Mouse (Mus musculus) kidney, adult 18-20 months (tissue): ENCODE data around the gene D030056L22Rik.
"Not testable (repeated sequence)": the region's sequence is repeated elsewhere in the genome, so short reads cannot be mapped to it uniquely, and the experiment has no call there.

Source experiments
- DNase-seq: peaks from one replicate; pipeline ENCODE4 v3.0.0; 2021

Gene D030056L22Rik

DNA sequence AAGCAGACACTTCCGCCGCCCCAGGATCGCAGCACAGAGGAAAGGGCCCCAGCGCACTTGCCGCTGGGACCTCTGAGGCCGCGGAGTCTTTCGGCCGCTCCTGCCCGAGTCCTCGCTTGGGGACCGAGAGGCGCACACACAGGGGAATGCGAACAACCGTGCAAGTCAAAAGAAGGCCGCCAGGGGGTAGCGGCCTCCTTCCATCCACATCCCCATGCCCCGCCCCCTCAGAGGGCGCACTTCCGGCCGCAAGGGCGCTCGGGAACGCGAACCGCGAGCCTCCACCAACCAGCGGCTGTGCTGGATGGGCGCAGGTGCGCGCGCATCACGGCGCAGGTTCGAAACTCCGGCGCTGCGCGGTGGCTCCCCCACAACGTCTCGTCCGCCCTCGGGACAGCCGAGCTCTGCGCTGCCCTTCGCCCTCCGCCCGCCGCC, at the start of gene D030056L22Rik:
TSS of gene D030056L22Rik (plus strand) at position 328 of the 435 bp plus-strand sequence.
- DNase-seq: peak; percentile 99

DNA sequence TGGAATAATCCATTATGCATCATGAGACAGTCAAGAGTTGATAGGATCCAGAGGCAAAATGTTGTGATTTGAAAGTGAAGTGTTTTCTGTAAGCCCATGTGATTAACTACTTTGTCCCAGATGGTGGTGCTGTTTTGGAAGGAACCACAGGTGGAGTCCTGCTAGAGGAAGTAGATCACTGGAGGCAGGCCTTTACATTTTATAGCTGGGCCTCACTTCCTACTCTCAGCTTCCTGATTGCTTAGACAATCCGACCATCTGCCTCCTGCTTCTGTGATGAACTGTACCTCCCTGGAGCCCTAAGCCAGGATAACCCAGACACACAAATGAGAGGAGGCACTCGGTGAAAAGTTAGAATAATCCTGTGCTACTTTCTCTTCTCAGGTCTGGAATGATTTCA, 49.1 kb upstream of the D030056L22Rik start:
- no peak for DNase-seq

DNA sequence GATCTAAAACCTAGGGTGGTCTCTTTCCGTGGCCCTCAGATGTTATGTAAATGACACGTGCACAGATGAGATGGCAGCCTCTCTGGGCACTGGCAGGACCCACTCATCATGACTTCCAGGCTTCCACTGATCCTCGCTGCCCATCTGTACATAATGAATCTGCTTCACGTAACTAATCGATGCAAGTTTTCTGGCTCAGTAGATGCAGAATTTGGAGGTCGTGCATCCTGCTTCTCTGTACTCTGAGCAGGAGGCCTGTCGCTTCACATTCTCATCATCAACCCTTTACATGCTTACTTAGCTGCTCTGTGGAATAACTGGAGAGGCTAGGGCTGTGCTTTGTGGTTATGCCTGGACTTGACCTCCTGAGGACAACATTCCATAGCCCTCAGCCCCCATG, 46.0 kb upstream of the D030056L22Rik start:
- no peak for DNase-seq

DNA sequence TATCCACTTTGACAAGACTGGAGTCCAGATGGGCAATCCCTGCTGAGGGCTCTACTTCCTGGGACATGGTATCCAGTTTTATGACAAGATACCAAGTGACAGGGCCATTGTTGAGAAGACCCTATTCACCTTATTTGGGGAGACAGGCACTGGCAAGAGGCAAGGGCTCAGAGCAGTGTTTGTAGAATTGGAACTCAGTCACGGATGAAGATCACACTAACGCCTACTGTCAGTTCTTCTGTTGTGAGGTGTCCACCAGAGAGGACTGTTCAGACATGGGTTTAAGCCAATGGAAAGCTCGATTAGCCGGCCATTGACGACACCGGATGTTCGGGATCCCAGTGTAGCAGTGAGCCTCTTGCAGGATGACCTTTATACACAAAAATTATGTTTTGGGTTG, 43.4 kb upstream of the D030056L22Rik start:
- DNase-seq: no peak

DNA sequence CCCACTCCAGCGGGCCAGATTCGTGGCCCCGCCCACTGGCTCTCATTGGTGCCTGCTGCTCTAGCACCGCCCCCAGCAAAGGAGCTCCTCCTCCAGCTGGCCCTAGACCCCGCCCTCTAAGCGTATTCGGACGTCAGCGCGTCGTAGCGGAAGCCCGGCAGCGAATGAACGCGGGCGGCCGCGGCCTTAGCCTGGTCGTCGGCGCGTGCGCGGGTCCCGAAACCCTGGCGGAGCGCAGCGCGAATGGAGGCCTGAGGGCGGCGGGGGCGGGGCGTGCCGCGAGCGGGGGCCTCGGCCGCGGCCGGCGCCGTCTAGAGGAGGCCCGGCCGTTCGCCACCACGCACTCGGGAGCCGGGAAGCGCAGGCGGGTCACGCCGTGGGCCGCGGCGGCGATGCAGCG, 42.4 kb upstream of the D030056L22Rik start, which contains the start of gene Carnmt1:
TSS of gene Carnmt1 (plus strand) at position 157 of the 400 bp plus-strand sequence.
- peak; percentile 99 for DNase-seq

DNA sequence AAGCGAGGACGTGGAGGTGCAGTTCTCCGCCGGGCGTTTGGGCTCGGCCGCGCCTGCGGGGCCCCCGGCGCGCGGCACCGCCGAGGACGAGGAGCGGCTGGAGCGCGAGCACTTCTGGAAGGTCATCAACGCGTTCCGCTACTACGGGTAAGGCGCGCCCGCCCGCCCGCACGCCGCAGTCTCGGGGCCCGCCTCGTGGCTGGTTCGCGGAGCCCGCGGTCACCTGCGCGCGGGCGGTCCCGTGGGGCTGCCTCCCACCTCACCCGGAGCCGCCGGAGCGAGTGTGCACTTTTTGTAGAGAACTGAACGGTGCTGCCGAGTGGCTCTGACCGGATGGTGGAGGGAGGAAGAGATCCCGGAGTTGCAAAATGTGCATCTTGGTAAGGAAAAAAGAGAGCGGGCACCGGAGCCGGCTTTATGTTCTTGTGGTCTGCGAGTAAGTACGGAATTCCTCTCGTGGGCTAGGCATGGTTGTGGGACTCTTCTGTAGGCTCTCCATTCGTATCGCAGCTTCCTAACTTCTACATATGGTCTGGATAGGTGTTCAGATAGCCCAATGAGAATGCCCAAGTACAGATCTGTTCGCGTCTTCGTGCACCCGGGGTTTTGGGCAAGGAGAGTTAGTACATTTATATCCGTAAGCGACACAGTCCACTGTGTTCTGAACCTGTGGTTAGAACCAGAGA, 41.8 kb upstream of the D030056L22Rik start:
- DNase-seq: peak; percentile 59

DNA sequence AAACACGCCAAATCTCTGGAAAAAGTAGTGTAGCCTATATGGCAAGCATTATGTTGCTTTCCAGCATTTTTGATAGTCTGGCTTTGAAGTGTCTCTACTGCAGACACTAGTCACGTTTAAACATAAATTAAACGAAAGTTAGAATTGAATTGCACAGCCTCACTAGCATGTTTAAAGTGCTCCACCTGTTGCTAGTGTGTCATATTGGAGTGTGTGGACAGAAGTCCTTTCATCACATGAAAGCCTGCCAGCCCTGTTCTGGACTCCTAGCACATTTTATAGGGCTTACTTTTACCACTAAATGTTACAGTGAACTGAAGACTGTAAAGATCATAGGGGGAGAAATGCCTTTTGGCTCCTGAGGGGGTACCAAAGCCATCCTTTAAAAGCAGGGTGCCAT, 40.5 kb upstream of the D030056L22Rik start:
- no peak for DNase-seq

DNA sequence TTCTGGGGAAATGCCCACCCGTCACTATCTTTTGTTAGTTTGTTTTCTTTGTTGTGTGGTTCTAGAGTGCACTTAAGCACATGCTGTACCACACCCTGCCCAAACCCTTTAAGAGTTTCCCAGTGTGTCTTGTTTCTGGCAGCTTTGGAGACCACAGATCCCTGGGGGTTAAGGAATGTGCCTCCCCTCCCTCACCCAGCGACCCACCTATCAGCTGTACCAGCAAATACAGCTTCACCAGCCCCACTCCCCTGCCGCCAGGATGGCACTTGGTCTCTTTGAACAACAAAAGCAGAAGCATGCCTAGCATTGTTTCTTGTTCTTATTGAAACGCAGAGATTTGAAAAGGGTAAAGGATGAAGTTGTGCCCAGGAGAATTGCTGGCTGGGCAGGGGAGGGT, 39.9 kb upstream of the D030056L22Rik start:
- no peak for DNase-seq

DNA sequence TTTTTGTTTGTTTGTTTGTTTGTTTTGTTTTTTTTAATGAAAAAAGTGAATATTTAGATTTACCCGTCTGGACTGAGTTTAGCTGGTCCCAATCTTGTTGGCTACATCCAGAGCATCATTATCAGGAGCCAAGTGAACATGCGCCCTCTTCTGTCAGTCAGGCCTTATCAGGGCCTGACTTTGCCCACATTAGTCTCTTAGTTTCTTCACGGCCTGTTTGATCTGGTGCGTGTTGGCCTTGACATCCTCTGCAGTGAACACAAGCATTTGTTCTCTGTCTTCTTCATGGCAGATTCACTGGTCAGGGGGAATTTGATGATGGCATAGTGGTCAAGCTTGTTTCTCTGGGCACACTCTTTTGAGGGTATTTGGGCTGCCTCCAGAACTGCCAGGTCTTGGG, 30.9 kb upstream of the D030056L22Rik start:
- DNase-seq: no peak

DNA sequence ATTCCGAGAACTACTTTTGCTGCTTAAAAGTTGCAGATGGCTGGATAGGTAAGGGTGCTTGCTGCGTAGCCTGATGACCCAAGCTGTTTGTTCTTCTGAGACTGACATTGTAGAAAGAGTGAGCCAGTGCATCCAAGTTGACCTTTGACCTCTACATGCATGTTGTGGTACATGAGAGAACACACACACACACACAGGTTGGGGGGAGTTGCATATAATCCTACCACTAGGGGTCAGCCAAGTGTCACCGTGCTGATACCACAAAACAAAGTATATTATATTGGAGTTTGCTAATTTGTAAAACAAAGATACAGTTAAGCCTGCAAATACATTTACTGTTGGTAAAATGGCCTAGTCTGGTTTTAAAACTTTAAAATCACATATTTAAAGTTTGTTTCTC, 25.4 kb upstream of the D030056L22Rik start:
- DNase-seq: peak; percentile 43

DNA sequence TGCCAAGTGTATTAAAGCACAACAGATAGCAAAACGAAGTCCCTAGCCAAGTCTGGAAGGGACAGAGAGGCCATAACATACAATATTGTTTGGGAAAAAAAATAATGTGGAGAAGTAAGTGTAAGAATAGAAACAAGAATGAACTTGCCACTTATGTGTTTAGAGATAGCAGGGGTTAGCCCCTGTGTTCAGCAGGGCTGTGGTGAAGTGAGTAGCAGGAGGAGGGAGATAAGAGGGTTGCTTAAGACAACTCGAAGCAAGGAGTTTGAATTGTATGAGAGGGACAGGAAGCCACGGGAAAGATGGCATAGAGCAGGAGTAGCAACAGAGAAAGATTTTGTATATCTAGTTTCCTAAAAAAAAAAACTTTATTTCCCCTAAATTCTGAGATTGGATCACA, 20.8 kb upstream of the D030056L22Rik start:
- DNase-seq: no peak

DNA sequence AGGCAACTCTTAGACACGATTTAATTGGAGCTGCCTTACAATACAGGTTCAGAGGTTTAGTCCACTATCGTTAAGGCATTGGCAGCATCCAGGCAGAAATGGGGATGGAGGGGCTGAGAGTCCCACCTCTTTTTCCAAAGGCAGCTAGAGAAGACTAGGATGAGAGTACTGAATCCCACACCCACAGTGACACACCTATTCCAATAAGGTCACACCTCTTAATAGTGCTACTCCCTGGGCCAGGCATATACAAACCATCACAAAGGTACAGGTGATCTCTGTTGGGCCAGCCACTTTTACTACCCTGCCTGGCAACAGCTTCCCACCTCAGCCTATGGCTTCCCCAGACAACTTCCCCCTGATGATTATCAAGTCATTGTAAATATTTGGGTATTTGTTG, 20.2 kb upstream of the D030056L22Rik start:
- DNase-seq: no peak

DNA sequence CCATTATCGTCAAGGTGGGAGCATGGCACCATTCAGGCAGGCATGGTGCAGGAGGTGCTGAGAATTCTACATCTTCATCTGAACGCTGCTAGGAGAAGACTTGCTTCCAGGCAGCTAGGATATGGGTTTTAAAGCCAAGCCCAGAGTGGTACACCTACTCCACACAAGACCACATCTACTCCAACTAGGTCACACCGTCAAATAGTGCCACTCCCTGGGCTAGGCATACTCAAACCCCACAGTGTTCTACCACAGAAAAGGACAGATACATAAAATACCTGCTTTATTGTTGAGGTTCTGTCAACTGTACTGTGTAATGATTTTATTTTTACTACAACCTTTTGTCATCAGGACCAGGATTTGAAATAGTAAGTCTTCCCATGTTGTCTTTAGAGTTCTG, 17.9 kb upstream of the D030056L22Rik start:
- DNase-seq: no peak

DNA sequence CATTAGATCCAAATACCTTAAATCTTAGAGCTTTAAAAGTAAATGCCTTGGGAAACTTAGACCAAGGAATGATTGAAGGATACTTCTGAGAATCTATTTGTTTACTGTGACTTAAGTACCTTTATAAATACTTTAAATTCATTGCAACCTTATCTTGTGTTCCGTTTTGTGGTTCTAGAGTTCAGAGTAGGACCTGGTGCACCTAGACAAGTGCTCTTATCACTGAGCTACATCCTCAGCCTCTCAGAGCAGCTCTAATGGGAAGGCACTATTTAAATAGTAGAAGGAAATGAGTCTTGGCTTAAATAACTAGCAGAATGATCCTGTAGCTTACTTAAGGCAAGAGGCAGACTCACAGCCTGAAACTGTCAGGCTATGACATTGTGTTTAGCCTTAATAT, 17.4 kb upstream of the D030056L22Rik start:
- no peak for DNase-seq

DNA sequence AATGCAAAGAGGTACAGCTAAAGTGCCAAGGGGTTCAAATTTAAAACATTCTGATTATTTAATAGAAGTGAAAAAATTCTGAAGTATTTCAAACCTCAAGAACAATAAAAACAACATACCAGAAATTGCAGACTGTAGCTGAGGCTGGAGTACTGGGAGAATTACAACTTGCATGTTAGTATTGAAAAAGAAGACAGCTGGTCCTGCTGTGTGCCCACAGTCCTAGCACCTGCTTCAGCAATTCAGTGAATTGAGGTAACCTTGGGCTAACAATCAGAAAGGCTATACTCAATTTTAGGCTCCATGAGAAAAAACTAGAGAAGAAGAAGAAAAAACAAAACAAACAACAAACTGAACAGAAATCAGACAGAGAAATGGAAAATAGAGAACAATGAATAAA, 4.9 kb upstream of the D030056L22Rik start:
- DNase-seq: no peak

DNA sequence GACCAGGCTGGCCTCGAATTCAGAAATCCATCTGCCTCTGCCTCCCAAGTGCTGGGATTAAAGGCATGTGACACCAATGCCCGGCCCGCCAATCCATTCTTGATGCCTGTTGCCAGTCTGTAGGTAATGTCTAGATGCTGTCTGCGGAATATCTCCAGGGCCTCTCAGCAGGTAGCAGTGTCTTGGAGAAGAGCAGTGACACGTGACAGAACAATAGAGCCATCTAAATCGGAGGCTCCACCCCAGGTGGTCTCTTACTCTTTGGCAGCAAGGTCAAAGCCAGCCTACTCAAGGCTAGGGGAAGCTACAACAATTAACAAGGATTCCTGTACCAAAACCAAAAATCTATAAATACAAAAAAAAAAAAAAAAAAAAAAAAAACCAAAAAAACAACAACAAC, 2.1 kb upstream of the D030056L22Rik start:
- DNase-seq: no peak

DNA sequence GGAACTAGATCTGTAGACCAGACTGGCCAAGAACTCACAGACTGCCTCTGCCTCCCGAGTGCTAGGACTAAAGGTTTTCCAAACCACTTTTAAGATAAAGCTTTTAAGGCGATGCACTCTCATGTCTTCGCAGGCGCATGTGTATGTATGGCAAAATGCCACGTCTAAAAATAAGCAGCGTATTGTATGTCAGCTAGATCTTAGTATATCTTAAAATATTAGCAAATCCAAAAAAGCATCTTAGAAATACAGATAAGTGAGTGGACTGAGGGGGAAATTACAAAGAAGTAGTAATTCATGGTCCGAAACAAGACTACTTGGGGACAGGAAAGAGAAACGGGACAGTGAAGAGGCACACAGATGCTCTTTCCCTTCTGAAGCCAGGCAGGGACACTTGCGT, 1.4 kb upstream of the D030056L22Rik start:
- no peak for DNase-seq

DNA sequence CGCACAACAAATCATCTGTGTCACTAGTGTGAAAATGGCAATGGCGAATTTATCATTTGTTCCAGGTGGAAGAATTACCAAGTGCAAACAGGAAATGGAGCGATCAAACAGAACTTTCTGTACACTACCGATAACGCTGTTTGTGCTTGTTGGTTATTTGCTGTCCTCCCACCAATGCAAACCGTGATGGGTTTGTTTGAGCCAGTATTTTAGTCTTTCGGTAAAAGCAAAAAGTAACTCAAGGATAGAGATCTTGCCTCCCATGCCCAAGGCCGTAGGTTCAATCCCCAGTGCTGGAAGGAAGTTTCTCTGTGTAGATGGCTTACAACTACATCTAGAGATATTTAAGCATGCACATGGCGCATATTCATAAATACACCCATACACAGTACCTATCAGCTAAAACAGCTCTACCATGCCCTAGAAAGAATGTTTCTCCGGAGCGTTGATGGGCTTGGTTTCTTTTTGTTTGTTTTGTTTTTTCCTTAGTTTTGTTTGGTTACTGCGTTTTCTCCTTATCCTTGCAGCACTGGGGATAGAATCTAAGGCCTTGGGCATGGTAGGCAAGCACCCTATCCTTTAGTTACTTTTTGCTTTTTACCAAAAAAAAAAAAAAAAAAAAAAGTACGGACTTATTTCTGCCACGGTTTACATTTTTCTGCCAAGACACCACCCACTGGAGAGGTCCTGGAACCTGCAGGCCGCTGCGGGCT, 684 bp upstream of the D030056L22Rik start:
- DNase-seq: no peak

DNA sequence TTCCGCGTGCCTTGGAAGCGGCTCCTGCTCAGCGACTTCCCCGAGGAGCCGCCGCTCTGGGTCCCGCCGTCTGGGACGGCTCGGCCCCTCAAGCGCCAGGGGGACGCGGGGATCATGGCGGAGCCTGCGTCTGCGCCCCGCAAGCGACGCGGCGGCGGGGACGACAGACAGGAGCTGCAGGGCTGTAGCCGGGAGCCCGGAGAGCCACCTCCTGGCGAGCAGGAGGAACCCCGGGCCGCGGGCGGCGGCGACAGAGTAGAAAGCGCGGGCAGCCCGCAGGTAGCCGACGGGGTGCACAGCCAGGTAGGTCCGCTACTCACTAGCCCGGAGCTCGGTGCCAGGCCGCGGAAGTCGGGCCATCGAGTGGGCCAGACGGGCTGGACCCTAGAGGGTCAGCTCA, 364 bp downstream of the D030056L22Rik start:
- not testable (repeated sequence) for DNase-seq

DNA sequence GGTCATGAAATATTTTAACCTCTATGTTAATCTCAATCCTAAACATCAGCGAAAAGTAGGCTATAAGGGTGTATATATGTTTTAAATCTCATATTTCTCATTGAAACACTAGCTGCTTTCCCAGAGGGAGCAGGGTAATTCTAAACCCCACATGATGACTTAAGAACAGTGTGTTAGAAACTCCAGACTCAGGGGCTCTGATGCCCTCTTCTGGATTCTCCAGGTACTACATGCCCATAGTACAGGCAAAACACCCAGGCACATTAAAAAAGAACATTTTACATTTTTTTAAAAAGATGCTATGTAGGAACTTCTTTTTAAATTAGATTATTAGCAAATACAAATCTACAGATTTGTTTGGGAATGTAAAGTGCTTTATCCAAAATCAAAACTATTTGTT, 3.4 kb downstream of the D030056L22Rik start:
- DNase-seq: peak; percentile 74

DNA sequence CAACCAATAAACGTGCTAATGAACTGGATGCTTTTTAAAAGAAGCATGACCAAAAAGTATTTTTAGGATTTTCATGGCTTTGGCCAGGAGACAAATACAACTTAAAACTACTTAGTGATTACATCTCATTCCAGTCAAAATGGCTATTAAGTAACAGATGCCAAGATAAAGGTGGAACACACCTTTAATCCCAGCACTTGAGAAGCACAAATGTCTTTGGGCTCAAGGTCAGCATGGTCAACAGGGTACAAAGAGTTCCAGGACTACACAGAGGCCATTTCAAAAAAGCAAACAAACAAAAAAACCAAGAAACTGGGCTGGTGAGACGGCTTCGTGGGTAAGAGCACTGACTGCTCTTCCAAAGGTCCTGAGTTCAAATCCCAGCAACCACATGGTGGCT, 7.3 kb downstream of the D030056L22Rik start:
- no peak for DNase-seq

DNA sequence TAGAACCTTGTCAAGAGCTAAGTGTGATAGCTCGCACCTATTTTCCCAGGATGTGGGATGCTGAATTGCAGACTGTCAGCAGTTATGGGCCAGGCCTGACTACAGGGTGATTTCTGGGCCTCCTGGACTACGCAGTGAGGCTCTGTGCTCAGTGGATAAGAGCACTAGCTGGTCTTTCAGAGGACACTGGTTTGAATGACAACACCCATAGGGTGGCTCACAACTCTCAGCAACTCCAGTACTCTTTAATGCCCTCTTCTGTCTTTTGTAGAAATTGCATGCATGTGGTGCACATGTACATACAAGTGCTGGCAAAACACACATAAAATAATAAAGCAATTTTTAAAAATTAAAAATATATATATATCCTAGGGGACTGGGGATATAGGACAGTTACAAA, 12.2 kb downstream of the D030056L22Rik start:
- DNase-seq: no peak

DNA sequence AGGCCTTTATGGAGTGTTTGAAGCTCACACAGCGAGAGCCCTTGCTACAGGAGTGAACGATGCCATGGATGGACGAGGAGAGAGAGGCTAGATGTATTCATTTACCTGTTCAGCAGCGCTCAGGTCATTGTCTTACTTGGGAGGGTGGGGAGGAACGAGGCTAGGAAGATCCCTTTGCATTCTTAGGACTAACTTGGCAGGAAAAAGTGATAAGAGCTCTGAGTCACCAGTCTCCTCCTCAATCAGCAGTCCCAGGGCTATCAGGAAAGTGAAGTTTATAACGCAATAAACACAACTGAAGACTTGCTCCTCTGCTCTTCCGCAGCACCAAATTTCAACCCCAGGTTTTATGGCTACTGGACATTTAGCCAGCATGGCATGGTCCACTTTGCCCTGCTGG, 17.3 kb downstream of the D030056L22Rik start:
- no peak for DNase-seq

DNA sequence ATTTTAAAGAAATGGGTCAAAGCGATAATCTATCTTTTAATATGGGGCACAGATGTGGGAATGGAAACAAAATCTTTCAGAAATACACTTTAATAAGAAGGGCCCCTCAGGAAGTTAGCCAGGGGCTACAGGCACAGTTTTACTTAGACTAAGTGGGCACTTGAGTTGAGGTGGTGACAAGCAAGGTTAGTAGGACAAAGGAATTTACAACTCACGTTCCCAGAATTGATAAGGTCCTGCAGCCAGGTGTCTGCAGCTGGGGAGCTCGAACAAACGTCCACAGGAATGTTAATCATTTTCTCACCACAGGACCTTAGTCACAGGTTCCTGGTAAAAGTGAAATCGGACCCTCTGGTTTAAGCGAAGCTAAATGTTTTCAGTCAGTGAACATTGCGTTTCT, 18.1 kb downstream of the D030056L22Rik start:
- no peak for DNase-seq

DNA sequence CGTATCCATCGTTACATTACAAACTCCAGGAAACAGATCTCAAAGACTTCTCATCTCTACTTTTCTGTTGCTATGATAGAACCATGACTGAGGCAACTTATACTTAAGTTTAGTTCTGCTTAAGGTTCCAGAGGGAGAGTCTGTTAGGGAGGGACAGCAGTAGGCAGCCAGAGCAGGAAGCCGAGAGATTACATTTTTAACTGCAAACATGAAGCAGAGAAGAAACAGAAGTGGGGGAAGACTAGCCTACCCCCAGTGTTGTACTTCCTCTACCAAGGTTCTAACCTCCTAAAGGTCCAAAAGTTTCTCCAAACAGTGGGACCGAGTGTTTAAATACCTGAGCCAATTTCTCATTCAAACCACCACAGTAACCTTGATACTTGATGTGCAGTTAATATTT, 22.9 kb downstream of the D030056L22Rik start:
- no peak for DNase-seq
